Mouse (Mus musculus): ENCODE data around the gene Tcam1.
A peak's percentile ranks its signal among the peaks of the same experiment; 100 is the strongest.

The Tcam1 gene

GRCm38 (mm10) chr11:106273311-106273684 lies 3.2 kb upstream of the Tcam1 start:
- DNase-seq (ENCODE audit: low read depth, low spot score), result no peak

GRCm38 (mm10) chr11:106273811-106274210 lies 2.7 kb upstream of the Tcam1 start:
- DNase-seq (ENCODE audit: low read depth, low spot score), result no peak

GRCm38 (mm10) chr11:106274374-106274773 lies 2.1 kb upstream of the Tcam1 start:
- no peak for DNase-seq (ENCODE audit: low read depth, low spot score)

GRCm38 (mm10) chr11:106274971-106275411 lies 1.5 kb upstream of the Tcam1 start:
- no peak for DNase-seq (ENCODE audit: low read depth, low spot score)

GRCm38 (mm10) chr11:106282452-106282851 lies 6.0 kb downstream of the Tcam1 start:
- DNase-seq (ENCODE audit: low read depth, low spot score), result no peak

- DNase-seq (ENCODE audit: low read depth, low spot score), result no peak
These were observed 6.9 kb downstream of the Tcam1 start for GRCm38 (mm10) chr11:106283371-106283770.

- DNase-seq (ENCODE audit: low read depth, low spot score), result no peak
These were observed 7.7 kb downstream of the Tcam1 start for GRCm38 (mm10) chr11:106284126-106284525.

GRCm38 (mm10) chr11:106286206-106286605 lies 9.7 kb downstream of the Tcam1 start:
- DNase-seq (ENCODE audit: low read depth, low spot score), result no peak

- no peak for DNase-seq (ENCODE audit: low read depth, low spot score)
These were observed 10.5 kb downstream of the Tcam1 start for GRCm38 (mm10) chr11:106286987-106287386.

GRCm38 (mm10) chr11:106289369-106289768 lies 12.9 kb downstream of the Tcam1 start:
- no peak for DNase-seq (ENCODE audit: low read depth, low spot score)

GRCm38 (mm10) chr11:106290376-106290775 lies 13.9 kb downstream of the Tcam1 start:
- DNase-seq (ENCODE audit: low read depth, low spot score), result no peak

GRCm38 (mm10) chr11:106291861-106292260 lies 15.4 kb downstream of the Tcam1 start:
- DNase-seq (ENCODE audit: low read depth, low spot score), result no peak

GRCm38 (mm10) chr11:106301765-106302164 lies 25.3 kb downstream of the Tcam1 start, which contains the start of gene Gh:
TSS of gene Gh (minus strand) at chr11:106301865.
- DNase-seq (ENCODE audit: low read depth, low spot score), result no peak

- peak; percentile 49 for DNase-seq (ENCODE audit: low read depth, low spot score)
These were observed 26.2 kb downstream of the Tcam1 start for GRCm38 (mm10) chr11:106302634-106303033.

GRCm38 (mm10) chr11:106305348-106306064 lies 29.0 kb downstream of the Tcam1 start:
- DNase-seq (ENCODE audit: low read depth, low spot score), result no peak

GRCm38 (mm10) chr11:106306065-106306385 lies 29.6 kb downstream of the Tcam1 start:
- no peak for DNase-seq (ENCODE audit: low read depth, low spot score)

GRCm38 (mm10) chr11:106306758-106307157 lies 30.3 kb downstream of the Tcam1 start:
- DNase-seq (ENCODE audit: low read depth, low spot score), result no peak

GRCm38 (mm10) chr11:106307432-106307831 lies 31.0 kb downstream of the Tcam1 start:
- DNase-seq (ENCODE audit: low read depth, low spot score), result no peak

GRCm38 (mm10) chr11:106308162-106308561 lies 31.7 kb downstream of the Tcam1 start:
- DNase-seq (ENCODE audit: low read depth, low spot score), result no peak

- no peak for DNase-seq (ENCODE audit: low read depth, low spot score)
These were observed 33.7 kb downstream of the Tcam1 start for GRCm38 (mm10) chr11:106310123-106310522.

GRCm38 (mm10) chr11:106313533-106313932 lies 37.1 kb downstream of the Tcam1 start:
- DNase-seq (ENCODE audit: low read depth, low spot score), result no peak

- no peak for DNase-seq (ENCODE audit: low read depth, low spot score)
These were observed 37.9 kb downstream of the Tcam1 start, which contains the start of gene Cd79b for GRCm38 (mm10) chr11:106314333-106314812. TSS of gene Cd79b (minus strand) at chr11:106314762.

GRCm38 (mm10) chr11:106316416-106316815 lies 39.9 kb downstream of the Tcam1 start:
- no peak for DNase-seq (ENCODE audit: low read depth, low spot score)

- DNase-seq (ENCODE audit: low read depth, low spot score), result no peak
These were observed 41.3 kb downstream of the Tcam1 start for GRCm38 (mm10) chr11:106317801-106318200.
